Mouse (Mus musculus): Measurements from ENCODE around the gene 4933430I17Rik.
"Not testable (repeated sequence)": the region's sequence is repeated elsewhere in the genome, so short reads cannot be mapped to it uniquely, and the experiment has no call there.

Gene 4933430I17Rik

GRCm38 (mm10) chr4:62524651-62525488, at the start of gene 4933430I17Rik, which contains the start of gene Pole3:
TSS of gene 4933430I17Rik (plus strand) at chr4:62525369.
TSS of gene Pole3 (minus strand) at chr4:62525068.
- DNase-seq, result peak; percentile 89 to 94

- DNase-seq, result no peak
Observed at GRCm38 (mm10) chr4:62475793-62476192, 49.4 kb upstream of the 4933430I17Rik start.

DNA sequence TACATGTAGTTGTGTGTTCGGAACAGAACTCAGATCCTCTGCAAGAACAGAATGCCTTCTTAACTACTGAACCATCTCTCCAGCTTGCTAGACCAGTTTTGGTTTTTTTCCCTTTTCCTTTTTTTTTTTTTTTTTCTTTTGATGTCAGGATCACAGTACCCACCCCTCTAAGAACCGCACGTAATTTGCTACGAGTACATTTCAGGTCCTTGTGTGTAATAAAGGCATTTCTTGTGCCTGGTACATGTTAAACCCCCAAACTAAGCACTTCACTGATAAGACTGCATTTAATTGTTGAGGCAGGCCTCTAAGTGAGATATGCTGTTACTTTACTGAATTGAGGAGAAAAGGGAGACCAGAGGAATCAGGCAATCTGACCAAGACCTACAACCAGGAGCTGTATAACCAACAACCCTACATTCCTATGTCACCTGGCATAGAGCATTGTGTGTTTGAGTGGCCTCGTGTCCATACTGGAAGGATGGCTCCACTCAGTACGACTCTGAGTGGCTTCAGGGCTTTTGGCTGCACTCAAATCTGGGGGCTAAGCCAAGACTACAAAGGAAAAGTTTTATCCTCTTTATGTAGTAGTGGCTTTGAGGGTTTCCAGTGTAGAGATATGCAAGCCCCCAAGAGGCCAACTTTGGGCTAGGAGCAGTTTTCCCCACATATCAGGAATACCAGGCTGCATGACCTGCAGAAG, 47.5 kb upstream of the 4933430I17Rik start:
- DNase-seq, result no peak

- DNase-seq, result not testable (repeated sequence)
Observed at GRCm38 (mm10) chr4:62479593-62479936, 45.6 kb upstream of the 4933430I17Rik start.

DNA sequence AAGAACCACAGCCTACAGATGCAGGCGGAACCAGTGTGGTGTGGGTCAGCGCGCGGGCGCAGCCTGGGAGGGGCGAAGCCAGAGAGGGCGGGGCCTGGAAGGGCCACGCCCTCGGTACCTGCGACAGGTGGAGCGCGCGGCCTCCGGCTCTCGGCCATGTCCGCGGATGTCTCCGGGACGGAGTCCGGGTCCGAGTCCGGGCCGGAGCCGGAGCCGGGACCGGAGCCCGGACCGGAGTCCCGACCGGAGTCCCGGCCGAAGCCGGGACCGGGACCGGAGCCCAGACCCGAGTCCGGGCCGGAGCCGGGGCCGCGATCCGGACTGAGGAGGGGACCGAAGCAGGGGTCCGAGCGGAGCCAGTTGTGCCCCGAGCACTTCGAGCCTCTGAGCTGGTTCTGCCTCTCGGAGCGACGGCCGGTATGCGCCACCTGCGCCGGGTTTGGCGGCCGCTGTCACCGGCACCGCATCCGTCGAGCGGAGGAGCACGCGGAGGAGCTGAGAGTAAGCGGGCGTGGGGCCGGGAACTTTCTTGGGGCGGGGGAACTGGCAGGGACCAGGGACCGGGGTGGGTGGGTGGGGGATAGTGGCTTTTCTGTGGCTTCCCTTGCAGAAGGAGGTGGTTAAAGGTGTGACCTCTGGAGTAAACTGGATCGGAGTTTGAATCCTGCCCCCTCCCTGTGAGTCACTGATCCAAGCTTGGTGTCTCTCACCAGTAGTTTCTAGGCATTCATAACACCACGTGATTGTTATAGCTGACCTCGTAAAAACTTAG, 45.0 kb upstream of the 4933430I17Rik start, which contains the start of gene Bspry:
Gene Bspry, plus strand, starts transcription at position 117 of the 772 bp plus-strand sequence.
- peak; percentile 38 to 41 for DNase-seq

DNA sequence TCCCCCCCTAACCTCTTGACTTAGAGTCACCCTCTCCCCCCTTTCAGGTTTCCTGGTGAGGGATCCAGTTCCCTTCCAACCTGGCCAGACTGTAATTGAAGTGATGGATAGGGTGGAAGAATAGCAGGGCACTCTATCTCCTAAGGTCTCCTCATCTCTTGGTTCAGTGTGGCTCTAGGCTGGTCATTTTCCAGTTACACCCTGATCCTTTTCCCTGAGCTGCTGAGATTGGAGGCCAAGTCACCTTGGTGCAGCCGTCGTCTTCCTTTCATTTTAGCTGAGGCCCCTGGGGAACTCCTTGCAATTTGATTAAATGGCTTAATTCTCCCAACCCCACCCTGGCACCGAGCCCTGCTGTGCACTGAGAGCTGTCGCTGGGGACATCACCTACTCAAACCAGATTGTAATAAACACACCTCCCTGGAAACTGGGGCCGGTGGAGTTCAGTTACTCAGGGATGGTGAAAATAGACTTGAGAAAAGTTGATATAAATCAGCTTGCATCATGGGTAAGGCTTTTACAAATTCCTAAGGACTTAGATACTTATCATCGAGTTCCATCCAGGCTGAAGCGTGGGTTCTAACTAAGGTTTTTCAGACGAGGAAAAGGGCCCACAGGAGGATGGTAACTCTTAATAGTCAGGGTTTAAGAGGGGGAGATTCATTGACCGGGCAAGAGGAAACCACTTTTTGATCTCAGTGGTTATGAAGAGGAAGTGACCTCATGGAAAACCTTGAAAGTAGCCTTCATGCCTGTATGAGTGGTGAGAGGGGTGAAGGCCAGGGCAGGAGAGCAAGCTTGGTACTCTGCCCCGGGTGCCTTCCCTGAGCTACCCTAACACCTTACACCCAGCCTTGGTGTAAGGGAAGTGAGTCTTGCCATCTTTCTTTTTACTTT, 44.2 kb upstream of the 4933430I17Rik start:
- no peak for DNase-seq

GRCm38 (mm10) chr4:62484928-62485327, 40.2 kb upstream of the 4933430I17Rik start:
- DNase-seq, result no peak

GRCm38 (mm10) chr4:62485450-62486161, 39.6 kb upstream of the 4933430I17Rik start:
- no peak for DNase-seq

GRCm38 (mm10) chr4:62486162-62486696, 38.9 kb upstream of the 4933430I17Rik start:
- DNase-seq, result no peak

DNA sequence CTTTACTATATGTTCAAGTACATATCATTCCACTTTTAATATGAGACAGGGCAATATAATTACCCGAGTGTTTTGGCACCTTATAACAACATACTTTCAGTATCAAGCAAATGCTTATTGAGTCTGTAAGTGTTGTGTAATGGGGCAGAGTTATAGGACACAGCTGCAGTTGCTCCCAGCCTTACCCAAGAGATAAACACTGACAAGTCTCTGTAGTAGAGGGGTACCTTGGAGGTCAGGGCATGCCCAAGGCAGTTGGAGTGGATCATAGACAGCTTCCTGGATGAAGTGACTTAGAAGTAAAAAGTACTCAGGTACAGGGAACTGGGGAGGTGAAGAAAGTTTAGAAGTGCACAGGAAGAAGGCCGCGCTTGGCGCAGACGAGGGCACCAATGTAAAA, 38.0 kb upstream of the 4933430I17Rik start:
- no peak for DNase-seq

GRCm38 (mm10) chr4:62487914-62488313, 37.3 kb upstream of the 4933430I17Rik start:
- no peak for DNase-seq

- DNase-seq, result no peak
Observed at GRCm38 (mm10) chr4:62492682-62493081, 32.5 kb upstream of the 4933430I17Rik start.

GRCm38 (mm10) chr4:62494230-62494629, 30.9 kb upstream of the 4933430I17Rik start:
- DNase-seq, result no peak

GRCm38 (mm10) chr4:62495946-62496345, 29.2 kb upstream of the 4933430I17Rik start:
- DNase-seq, result no peak

- no peak for DNase-seq
Observed at GRCm38 (mm10) chr4:62496815-62497214, 28.4 kb upstream of the 4933430I17Rik start.

GRCm38 (mm10) chr4:62500799-62501198, 24.4 kb upstream of the 4933430I17Rik start:
- DNase-seq, result no peak

GRCm38 (mm10) chr4:62501534-62501933, 23.6 kb upstream of the 4933430I17Rik start:
- no peak for DNase-seq

DNA sequence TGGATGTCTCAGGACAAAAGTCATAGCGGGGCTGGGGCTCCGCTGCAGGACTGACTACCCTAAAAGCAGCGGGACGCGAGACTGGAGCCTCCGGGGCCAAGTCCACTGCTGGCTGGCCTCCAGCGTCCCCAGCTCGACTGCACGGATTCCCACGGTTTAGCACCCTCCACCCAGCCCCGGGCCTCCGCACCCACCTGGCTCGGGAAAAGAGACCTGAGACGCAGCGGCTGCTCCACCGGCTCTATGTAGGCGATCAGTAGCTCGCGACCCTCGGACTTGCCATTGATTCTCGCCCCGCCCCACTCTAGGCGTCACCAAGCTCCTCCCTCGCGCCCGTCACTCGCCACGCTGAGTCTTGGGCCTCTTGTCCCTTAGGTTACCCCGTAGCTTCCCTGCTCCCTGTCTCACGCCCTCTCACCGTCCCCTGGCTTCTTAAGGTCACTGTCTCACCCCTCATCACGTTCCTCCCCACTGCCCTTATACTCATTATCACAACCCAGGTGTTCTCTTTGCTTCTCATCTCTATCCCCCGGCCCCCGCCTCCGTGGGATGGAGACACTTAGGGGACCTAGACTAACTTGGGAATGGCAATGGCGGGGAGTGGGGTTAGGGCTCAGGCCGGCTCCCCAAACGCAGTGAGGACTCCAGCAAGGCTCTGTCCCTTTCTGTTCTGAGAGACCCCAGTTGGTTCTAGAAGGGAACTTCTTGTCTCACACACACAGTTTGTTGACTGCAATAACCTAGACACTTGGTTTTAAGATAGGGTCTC, 23.0 kb upstream of the 4933430I17Rik start:
- DNase-seq, result peak; percentile 73 to 81

DNA sequence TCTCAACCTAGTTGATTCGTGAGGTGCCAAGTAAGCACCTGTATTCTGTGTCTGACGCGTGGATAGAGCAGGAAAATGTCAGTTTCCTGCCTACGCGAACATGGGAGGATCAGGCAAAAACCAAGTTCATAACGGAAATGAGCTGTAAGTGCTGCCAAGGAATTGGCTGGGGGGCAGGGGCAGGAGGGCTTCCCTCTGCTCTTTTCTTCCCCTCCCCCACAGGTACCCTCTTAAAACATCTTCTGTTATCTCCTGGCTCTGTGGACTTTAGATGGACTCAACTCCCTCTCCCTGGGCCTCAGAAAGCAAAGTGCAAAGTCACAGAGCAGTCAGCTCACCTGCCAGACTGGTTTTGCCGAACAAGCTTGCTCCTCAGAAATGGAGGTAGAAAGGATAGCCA, 22.2 kb upstream of the 4933430I17Rik start:
- no peak for DNase-seq

- DNase-seq, result no peak
Observed at GRCm38 (mm10) chr4:62503374-62503970, 21.7 kb upstream of the 4933430I17Rik start, which contains the start of gene Hdhd3. TSS of gene Hdhd3 (minus strand) at chr4:62503467.
